Mouse (Mus musculus): ENCODE data around the gene B3gnt2. TPM values are rescaled to one million over a fixed set of nuclear protein-coding genes. Genes with fewer than 3 reads are reported as not detected.
"Not testable (repeated sequence)": the region's sequence is repeated elsewhere in the genome, so short reads cannot be mapped to it uniquely, and the experiment has no call there.

Gene B3gnt2
- polyA plus RNA-seq, 1 experiment from 2014 or later, result 11.9 TPM

DNA sequence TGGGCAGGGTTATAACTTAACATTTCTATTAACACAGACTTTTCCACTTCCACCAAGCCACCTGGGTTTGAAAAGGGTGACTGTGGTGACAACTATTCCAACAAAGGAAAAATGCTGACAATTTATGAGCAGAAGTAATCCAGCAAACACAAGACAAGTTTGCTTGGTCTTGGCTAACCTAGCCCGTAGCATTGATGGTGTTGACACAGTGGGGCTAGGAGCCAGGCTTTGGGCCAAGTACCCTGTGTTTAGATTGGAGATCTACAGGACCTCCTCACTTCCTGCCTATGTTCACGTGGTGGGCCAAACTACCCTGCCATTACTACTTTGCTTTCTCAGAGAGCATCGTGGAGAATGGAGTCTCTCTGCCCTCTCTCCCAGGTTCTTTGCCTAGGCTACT is 119.3 kb downstream of the B3gnt2 start:
- Histone ChIP-seq H3K4me1 (ENCODE audit: control insufficient read depth, insufficient read depth, low read length) (no peaks in the 10 kb centered on the region), H3K9me3 (ENCODE audit: control insufficient read depth, low read length) (no peaks in the 10 kb centered on the region), H3K27me3 (replicated peaks; ENCODE audit: control insufficient read depth, insufficient read depth, low read length) (no peaks in the 10 kb centered on the region), H3K36me3 (ENCODE audit: control insufficient read depth, insufficient read depth, low read length) (no peaks in the 10 kb centered on the region), H3K27ac (ENCODE audit: low read length) (no peak overlapping the region), H3K9ac (ENCODE audit: low read depth, low read length) (no peak overlapping the region), H3K4me3 (ENCODE audit: low read length) (no peak overlapping the region), H3K4me2 (ENCODE audit: low read depth, low read length) (no peak overlapping the region)
- no peak for ATAC-seq
- WGBS, result 52% methylated on average over 3 of the region's 3 CpGs

DNA sequence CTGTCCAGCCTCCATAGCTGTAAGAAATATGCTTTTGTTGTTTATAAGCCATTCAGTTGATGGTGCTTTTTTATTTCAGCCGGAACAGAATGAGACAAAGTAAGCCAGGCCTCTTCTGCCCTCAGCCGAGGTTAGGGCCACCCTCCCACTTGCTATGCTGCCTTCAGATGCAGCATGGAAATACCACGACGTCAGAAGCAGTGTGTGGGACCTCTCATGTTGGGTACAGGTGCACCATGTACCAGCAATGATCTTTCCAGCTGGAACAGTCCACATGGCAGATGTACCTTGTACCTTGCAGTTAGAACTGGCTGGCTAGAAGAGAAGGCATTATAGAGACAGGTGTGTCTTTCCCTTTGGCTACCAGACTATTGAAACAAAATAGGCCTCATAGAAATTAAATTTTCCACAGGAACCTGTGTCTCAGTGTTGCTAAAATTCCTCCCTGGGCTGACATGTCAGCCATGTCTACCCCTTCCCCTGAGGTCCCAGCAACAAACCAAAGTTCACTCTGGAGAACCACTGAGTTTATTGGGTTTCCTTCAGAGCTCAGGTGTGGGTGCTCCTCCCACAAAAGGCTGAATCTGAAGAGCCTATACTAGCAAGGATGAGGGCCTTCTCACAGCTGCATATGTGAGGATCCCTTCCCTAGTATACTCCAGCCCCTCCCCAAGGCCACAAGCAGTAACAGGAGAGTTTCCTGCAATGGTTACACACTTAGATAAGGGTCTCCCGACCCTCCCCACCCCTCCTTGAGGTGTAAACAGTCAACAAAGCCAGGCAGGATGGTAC is 121.1 kb downstream of the B3gnt2 start:
- Histone ChIP-seq H3K9ac (ENCODE audit: low read depth, low read length) (no peak overlapping the region), H3K4me2 (ENCODE audit: low read depth, low read length) (no peak overlapping the region), H3K36me3 (ENCODE audit: control insufficient read depth, insufficient read depth, low read length) (no peaks in the 10 kb centered on the region), H3K27me3 (replicated peaks; ENCODE audit: control insufficient read depth, insufficient read depth, low read length) (no peaks in the 10 kb centered on the region), H3K27ac (ENCODE audit: low read length) (no peak overlapping the region), H3K4me3 (ENCODE audit: low read length) (no peak overlapping the region), H3K9me3 (ENCODE audit: control insufficient read depth, low read length) (no peaks in the 10 kb centered on the region), H3K4me1 (ENCODE audit: control insufficient read depth, insufficient read depth, low read length) (no peaks in the 10 kb centered on the region)
- WGBS, result 65% methylated on average over 5 of the region's 5 CpGs
- ATAC-seq, result peak; percentile 65

DNA sequence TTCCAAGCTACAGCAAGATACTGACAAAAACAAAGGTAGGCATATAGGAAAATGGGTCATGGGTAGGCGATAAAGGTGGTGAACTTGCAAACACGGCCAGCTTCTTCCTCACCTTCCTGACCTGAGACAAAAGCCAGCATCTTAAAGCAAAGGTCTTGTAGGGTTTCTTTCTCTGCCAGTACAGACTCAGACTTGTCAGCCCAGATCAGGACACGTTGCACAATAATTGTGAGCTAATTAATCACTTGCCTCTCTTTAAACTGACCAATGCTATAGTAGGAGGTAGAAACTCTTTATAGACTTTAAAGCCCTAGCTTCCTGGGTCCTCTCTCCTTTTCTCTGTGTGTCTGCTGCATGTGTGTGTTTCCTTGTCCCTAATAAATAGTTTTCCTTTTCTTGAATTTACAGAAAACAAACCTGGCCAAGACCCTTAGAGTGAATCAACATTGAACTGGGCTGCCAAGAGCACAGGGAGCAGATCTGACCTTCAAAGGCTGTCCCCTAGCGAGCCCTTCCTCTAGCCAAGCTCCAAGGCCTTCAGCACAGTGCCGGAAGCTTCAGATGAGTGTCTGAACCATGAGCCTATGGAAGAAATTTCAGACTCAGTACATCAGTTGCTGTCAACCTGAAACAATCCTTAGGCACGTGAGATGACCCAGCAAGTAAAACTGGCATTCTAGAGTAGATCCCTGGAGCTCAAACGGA is 124.1 kb downstream of the B3gnt2 start:
- Histone ChIP-seq H3K36me3 (ENCODE audit: control insufficient read depth, insufficient read depth, low read length) (no peaks in the 10 kb centered on the region), H3K27ac (ENCODE audit: low read length) (no peak overlapping the region), H3K4me3 (ENCODE audit: low read length) (no peak overlapping the region), H3K4me2 (ENCODE audit: low read depth, low read length) (no peak overlapping the region), H3K9me3 (ENCODE audit: control insufficient read depth, low read length) (no peaks in the 10 kb centered on the region), H3K9ac (ENCODE audit: low read depth, low read length) (no peak overlapping the region), H3K4me1 (ENCODE audit: control insufficient read depth, insufficient read depth, low read length) (no peaks in the 10 kb centered on the region), H3K27me3 (replicated peaks; ENCODE audit: control insufficient read depth, insufficient read depth, low read length) (no peaks in the 10 kb centered on the region)
- no peak for ATAC-seq
- WGBS, result 82% methylated on average over 7 of the region's 7 CpGs

DNA sequence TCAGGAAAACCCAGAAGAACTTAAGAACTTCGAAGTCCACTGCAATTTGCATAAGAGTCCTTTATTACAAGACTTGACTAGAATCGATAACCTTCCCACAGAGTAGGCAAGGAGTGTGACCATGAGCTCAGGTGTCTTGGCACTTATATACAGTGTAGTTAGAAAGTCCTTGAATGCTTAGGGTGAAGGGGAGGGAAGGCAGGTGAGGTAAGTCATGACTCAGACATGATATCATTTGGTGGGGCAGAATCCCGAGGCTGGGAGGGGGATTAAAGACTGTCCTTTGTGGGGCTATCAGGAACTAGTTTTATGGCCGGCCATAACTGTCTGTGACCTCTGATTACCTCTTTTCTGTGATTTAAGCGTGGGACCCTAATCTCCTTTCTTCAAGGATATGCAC is 125.6 kb downstream of the B3gnt2 start:
- ATAC-seq, result peak; percentile 79
- 43% methylated on average over 5 of the region's 5 CpGs for WGBS
- not testable (repeated sequence) for H3K4me2 ChIP-seq (ENCODE audit: low read depth, low read length); H3K4me3 ChIP-seq (ENCODE audit: low read length); H3K27ac ChIP-seq (ENCODE audit: low read length); H3K4me1 ChIP-seq (ENCODE audit: control insufficient read depth, insufficient read depth, low read length); H3K36me3 ChIP-seq (ENCODE audit: control insufficient read depth, insufficient read depth, low read length); H3K9ac ChIP-seq (ENCODE audit: low read depth, low read length); H3K27me3 ChIP-seq (replicated peaks; ENCODE audit: control insufficient read depth, insufficient read depth, low read length); H3K9me3 ChIP-seq (ENCODE audit: control insufficient read depth, low read length)

DNA sequence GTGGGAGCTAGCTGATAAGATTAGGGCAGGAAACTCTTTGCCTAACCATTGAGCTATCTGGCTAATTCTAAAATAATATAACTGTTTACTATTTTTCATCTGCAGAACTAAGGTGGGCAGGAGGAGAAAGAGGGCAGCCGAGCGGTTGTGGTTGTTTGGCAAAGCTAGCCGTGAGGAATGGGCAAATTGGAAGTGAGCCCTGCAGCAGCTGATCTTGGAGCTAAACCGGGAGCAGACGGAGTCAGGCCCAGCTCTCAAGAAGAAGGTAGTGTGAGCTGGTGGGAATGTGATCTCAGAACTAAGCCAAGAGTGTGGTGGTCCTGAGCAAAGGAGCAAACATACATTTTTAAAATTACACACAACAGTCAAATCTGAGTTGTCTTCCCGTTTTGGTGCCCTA is 126.8 kb downstream of the B3gnt2 start:
- H3K27me3 ChIP-seq (replicated peaks; ENCODE audit: control insufficient read depth, insufficient read depth, low read length), result no peaks in the 10 kb centered on the region
- ATAC-seq, result no peak
- no peaks in the 10 kb centered on the region for H3K36me3 ChIP-seq (ENCODE audit: control insufficient read depth, insufficient read depth, low read length)
- no peak overlapping the region for H3K4me2 ChIP-seq (ENCODE audit: low read depth, low read length)
- no peak overlapping the region for H3K4me3 ChIP-seq (ENCODE audit: low read length)
- WGBS, result 93% methylated on average over 6 of the region's 6 CpGs
- H3K27ac ChIP-seq (ENCODE audit: low read length), result no peak overlapping the region
- no peaks in the 10 kb centered on the region for H3K9me3 ChIP-seq (ENCODE audit: control insufficient read depth, low read length)
- H3K4me1 ChIP-seq (ENCODE audit: control insufficient read depth, insufficient read depth, low read length), result no peaks in the 10 kb centered on the region
- H3K9ac ChIP-seq (ENCODE audit: low read depth, low read length), result no peak overlapping the region

DNA sequence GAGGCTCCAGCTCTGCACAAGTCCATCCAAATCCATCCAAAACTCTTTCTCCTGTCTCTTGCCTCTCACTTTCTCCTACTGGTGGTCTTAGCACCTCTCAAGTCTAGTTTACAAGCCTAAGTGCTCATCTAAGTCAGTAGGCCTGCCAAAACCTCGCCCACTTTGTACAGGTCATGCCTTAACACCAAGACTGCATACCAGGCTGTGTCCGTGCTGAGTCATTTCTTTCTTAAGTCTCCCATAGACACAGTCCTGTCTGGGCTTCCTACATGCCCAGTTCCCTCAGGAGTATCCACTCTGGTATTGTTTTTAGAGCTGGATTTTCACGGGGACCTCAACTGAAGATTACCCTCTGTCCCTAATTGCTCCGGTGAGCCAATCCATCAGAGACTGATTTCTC is 127.9 kb downstream of the B3gnt2 start:
- Histone ChIP-seq H3K9ac (ENCODE audit: low read depth, low read length) (no peak overlapping the region), H3K27ac (ENCODE audit: low read length) (no peak overlapping the region), H3K4me1 (ENCODE audit: control insufficient read depth, insufficient read depth, low read length) (no peaks in the 10 kb centered on the region), H3K4me3 (ENCODE audit: low read length) (no peak overlapping the region), H3K27me3 (replicated peaks; ENCODE audit: control insufficient read depth, insufficient read depth, low read length) (no peaks in the 10 kb centered on the region), H3K9me3 (ENCODE audit: control insufficient read depth, low read length) (no peaks in the 10 kb centered on the region), H3K36me3 (ENCODE audit: control insufficient read depth, insufficient read depth, low read length) (no peaks in the 10 kb centered on the region), H3K4me2 (ENCODE audit: low read depth, low read length) (no peak overlapping the region)
- ATAC-seq, result no peak
- WGBS, result 90% methylated on average over 4 of the region's 4 CpGs

DNA sequence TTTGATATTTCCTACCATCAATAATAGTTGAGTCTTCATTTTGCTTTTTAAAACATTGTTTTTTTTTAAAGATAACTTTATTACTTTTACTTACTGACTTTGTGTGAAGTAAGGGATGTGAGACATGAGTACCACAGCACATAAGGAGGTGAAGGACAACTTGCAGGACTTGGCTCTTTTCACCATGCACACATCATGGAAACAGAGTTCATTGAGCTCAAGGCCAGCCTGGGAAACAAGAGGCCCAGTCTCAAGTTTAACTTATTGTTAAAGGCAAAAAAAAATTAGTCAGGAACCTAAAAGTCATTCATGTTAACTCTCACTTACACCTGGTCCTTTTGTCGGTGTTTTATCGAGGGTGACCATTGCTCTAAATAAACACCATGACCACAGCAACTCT is 137.7 kb downstream of the B3gnt2 start:
- Histone ChIP-seq H3K9me3 (ENCODE audit: control insufficient read depth, low read length) (no peaks in the 10 kb centered on the region), H3K9ac (ENCODE audit: low read depth, low read length) (no peak overlapping the region), H3K36me3 (ENCODE audit: control insufficient read depth, insufficient read depth, low read length) (no peaks in the 10 kb centered on the region), H3K27ac (ENCODE audit: low read length) (no peak overlapping the region), H3K4me3 (ENCODE audit: low read length) (no peak overlapping the region), H3K27me3 (replicated peaks; ENCODE audit: control insufficient read depth, insufficient read depth, low read length) (no peaks in the 10 kb centered on the region), H3K4me1 (ENCODE audit: control insufficient read depth, insufficient read depth, low read length) (no peaks in the 10 kb centered on the region), H3K4me2 (ENCODE audit: low read depth, low read length) (no peak overlapping the region)
- 89% methylated on average over 2 of the region's 2 CpGs for whole genome bisulfite sequencing
- no peak for ATAC-seq

DNA sequence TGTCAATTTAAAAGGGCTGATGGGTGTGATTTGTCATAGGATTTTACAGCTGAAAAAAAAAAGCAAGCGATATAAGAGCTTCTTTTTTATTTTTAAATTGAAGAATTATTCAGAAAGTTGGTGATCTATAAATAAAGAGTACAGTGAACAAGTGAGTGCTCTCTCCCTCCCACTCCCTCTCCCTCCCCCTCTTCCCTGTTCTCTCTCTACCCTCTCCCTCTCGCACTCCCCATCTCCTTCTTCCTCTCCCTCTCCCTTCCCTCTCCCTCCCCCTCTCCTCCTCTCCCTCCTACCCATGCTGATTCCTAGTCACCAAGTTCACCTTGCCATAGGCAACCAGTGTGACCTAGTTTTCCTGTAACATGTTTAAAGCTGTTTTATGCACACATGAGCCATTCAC is 140.7 kb downstream of the B3gnt2 start:
- whole genome bisulfite sequencing, result 54% methylated on average over 2 of the region's 2 CpGs
- no peaks in the 10 kb centered on the region for H3K9me3 ChIP-seq (ENCODE audit: control insufficient read depth, low read length)
- H3K9ac ChIP-seq (ENCODE audit: low read depth, low read length), result no peak overlapping the region
- H3K27ac ChIP-seq (ENCODE audit: low read length), result no peak overlapping the region
- no peak overlapping the region for H3K4me3 ChIP-seq (ENCODE audit: low read length)
- no peaks in the 10 kb centered on the region for H3K4me1 ChIP-seq (ENCODE audit: control insufficient read depth, insufficient read depth, low read length)
- H3K27me3 ChIP-seq (replicated peaks; ENCODE audit: control insufficient read depth, insufficient read depth, low read length), result no peaks in the 10 kb centered on the region
- H3K4me2 ChIP-seq (ENCODE audit: low read depth, low read length), result no peak overlapping the region
- ATAC-seq, result no peak
- H3K36me3 ChIP-seq (ENCODE audit: control insufficient read depth, insufficient read depth, low read length), result no peaks in the 10 kb centered on the region

DNA sequence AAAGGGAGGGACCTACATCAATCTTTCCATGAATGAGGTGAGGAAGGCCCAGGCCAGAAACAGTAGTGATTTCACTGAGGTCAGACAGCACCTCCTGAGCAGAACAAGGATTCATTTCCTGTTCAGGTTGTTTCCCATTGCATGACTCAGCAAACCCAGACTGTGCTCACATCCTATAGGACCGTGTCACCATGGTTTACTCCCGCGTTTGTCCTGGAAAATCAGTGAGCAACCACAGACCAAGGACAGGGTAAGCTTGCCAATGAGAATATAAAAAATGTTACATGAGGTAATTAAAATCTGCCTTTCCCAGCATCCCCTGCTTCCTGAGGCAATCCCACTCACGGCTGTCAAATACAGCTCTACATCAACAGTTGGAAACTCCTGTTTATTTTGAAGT is 141.2 kb downstream of the B3gnt2 start:
- H3K27me3 ChIP-seq (replicated peaks; ENCODE audit: control insufficient read depth, insufficient read depth, low read length), result no peaks in the 10 kb centered on the region
- H3K4me2 ChIP-seq (ENCODE audit: low read depth, low read length), result no peak overlapping the region
- no peaks in the 10 kb centered on the region for H3K4me1 ChIP-seq (ENCODE audit: control insufficient read depth, insufficient read depth, low read length)
- H3K27ac ChIP-seq (ENCODE audit: low read length), result no peak overlapping the region
- H3K9ac ChIP-seq (ENCODE audit: low read depth, low read length), result no peak overlapping the region
- no peaks in the 10 kb centered on the region for H3K9me3 ChIP-seq (ENCODE audit: control insufficient read depth, low read length)
- no peak overlapping the region for H3K4me3 ChIP-seq (ENCODE audit: low read length)
- H3K36me3 ChIP-seq (ENCODE audit: control insufficient read depth, insufficient read depth, low read length), result no peaks in the 10 kb centered on the region
- ATAC-seq, result peak; percentile 38
- WGBS, result 61% methylated on average over 4 of the region's 4 CpGs
